Mouse (Mus musculus) neutrophil, adult 5-6 weeks (primary cell): ENCODE results near the gene Iffo1. TPM values are rescaled to one million over a fixed set of nuclear protein-coding genes. Genes with fewer than 3 reads are reported as not detected.
"Not testable (repeated sequence)": the region's sequence is repeated elsewhere in the genome, so short reads cannot be mapped to it uniquely, and the experiment has no call there.

Experiments used
- ATAC-seq: fragments of 151-379, 151-347 bp; 2 replicates; pipeline ENCODE4 v1.8.0; 2017; ENCODE audit warnings: mild to moderate bottlenecking, moderate TSS enrichment; ENCODE audit not compliant: insufficient number of reproducible peaks, poor library complexity, low FRiP score, severe bottlenecking; ENCODE audit errors: extremely low read depth
- total RNA-seq: library from RNA; stranded (forward); fragments of 200-1000 nt; gene quantifications from 2 replicates; pipeline ENCODE4 v1.2.3, GENCODE M21; 2017

The Iffo1 gene
- total RNA-seq, 1 experiment from 2014 or later: 37.5 TPM

DNA sequence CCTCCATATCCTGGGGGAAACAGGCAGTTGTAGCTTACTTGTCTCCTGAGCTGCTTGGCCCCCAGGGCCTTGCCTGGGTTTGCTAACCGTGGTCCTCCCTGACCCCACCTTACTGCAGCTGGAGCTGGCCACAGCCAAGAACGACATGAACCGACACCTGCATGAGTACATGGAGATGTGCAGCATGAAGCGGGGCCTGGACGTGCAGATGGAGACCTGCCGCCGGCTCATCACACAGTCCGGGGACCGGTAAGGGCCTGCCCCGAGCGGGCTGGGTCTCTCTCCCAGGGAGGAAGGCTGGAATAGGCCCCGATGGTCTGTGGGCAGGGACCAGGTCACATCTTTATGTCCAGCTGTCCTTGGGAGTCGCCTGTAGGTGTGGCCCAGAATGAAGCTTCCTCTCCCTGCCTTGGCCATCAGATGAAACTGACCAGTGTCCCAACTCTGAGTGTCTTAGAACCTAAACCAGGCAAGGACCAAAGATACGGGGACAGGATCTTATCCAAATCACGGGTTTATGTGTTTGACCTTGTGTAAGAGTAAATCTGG, 14.0 kb downstream of the Iffo1 start:
- ATAC-seq: no peak

DNA sequence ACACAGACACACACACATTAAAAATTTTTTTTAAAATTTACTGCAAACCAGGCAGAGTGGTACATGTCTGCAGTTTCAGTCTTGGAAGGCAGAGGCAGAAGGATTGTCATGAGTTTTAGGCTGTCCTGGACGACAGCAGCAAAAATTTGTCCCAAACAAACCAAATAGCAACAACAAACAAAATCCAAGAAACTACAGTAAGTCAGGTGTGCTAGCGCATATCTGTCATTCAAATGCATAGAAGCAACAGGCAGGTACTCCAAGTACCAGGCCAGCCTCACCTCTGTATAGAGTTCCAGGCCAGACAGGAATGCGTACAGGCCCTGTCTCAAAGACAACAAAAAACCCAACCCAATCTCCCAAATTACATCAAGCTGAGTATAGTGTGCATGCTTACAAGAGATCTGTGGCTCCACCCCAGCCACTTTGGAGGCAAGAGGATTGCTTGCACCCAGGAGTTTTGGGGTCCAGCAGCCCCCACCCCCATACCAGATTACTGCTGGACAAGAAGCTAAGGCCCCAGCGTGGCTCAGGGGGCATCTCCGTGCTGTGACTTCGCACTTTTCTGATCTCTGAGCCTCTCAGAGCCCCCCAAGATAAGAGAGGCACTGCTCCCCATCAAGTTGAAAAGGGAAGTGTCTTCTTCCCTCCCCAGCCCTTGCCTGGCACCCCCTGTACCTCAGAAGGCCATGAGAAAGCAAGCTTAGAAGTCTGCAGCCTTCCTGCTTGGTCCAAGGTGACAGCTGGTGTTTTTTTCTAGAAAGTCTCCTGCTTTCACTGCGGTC, 14.9 kb downstream of the Iffo1 start:
- ATAC-seq: no peak

DNA sequence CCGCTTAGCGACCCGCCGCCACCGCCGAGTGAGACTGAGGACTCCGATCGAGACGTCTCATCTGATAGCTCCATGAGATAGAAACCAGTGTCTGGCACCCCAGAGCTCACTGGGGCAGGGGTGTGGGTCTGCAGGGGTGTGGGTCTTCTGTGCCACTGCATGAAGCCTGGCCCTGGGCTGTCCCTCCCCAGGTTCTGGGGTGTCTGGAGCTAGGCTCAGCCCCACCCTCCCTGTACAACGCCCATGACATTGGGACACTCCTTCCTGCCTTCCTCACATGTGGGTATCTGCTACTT, 15.5 kb downstream of the Iffo1 start:
- ATAC-seq: no peak

DNA sequence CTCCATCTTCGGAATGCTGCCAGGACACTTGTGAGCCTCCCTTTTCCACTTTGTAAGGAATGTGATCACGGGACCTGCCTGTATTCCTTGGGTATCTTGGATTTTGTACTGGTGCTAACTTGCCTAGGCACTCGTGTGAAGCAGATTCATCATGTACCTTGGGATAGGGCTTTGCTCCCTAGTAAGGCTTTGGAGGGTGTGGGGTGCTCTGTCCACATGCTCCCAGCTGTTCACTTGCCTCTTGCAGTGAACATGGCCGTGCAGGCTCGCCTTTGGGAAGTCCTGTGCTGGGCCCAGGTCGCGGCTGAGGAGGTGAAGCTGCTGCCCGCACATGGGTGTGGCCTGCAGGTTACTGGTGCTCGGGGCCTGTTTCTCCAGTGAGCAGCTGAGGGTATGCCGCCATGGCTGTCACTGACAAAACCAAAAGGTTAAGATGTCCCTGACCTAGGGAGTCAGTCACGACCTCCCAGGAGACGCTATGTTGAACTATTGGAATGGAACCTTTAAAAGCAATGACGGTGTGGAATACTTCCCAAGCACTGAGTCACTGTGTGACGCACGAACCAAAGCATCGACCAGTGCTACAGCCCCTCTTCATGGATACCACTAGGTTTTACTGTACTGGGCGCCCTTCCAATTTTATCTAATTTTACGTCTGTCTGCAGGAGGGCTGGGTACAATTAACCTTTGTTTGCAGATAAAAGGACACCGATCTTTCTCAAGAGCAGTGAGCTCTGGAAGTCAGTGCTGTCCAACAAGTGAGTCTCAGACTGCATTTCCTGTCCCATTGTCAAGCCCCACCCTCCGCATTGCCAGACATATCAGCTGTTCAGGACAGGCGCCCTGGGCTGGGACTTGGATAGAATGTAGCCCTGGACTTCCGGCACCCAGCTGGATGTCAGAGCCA, 16.1 kb downstream of the Iffo1 start:
- no peak for ATAC-seq

DNA sequence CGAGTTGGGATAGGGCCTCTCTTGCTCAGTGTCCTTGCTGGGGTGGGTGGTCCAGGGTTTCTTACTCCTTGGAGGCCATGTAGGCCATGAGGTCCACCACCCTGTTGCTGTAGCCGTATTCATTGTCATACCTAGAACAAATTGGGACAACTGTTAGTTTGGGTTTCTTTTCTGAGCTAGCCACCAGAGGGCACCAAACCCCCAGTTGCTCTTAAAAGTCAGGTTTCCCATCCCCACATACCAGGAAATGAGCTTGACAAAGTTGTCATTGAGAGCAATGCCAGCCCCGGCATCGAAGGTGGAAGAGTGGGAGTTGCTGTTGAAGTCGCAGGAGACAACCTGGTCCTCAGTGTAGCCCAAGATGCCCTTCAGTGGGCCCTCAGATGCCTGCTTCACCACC, 16.9 kb downstream of the Iffo1 start:
- ATAC-seq: not testable (repeated sequence)

DNA sequence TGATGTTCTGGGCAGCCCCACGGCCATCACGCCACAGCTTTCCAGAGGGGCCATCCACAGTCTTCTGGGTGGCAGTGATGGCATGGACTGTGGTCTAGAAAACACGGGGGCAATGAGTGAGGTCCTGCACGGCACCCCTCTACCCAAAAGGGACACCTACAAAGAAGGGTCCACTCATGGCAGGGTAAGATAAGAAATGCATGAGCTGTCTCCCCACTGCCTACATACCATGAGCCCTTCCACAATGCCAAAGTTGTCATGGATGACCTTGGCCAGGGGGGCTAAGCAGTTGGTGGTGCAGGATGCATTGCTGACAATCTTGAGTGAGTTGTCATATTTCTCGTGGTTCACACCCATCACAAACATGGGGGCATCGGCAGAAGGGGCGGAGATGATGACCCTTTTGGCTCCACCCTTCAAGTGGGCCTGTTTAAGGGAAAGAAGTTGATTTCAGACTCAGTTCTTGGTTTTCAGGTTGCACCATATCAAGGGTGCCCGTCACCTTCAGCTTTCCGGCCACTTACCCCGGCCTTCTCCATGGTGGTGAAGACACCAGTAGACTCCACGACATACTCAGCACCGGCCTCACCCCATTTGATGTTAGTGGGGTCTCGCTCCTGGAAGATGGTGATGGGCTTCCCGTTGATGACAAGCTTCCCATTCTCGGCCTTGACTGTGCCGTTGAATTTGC, 17.7 kb downstream of the Iffo1 start:
- ATAC-seq: not testable (repeated sequence)

DNA sequence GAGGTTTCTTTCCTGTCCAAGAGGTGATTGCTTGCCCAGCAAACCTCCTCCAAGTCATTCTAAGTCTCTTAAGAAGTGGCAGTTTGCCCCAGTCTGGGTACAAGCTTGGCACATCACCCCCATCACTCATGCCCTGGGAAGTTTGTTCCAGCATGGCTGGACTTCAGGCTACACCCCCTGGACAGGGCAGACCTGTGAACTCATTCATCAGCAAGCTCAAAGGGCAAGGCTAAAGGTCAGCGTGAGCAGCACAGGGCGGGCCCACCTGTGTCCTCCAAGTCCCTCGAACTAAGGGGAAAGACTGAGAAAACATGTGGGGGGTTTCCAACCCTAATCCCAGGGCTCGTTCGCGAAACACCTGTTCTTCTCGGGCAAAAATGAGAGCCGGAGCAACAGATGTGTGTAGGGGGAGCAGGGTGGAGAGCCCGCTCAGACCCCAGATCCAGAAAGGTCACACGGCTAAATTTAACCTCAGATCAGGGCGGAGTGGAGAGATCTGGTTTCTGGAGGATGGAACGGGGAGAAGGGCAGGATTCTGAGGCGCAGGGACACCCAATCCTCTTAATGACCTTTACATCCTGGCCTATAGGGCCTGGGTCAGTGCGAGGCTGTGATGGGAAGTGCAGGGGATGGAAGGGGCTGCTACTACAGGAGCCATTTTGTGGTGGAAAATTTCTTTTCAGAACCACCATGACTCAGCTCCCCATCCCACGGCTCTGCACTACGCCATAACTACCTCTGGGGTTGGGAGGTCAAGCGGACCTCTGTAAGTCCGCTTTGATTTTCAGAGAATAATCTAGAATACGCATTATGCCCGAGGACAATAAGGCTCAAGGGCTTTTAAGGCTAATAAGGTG, 19.0 kb downstream of the Iffo1 start:
- 0 out of 2 replicates have a peak, but pooled peaks have one; percentile 2 for ATAC-seq

DNA sequence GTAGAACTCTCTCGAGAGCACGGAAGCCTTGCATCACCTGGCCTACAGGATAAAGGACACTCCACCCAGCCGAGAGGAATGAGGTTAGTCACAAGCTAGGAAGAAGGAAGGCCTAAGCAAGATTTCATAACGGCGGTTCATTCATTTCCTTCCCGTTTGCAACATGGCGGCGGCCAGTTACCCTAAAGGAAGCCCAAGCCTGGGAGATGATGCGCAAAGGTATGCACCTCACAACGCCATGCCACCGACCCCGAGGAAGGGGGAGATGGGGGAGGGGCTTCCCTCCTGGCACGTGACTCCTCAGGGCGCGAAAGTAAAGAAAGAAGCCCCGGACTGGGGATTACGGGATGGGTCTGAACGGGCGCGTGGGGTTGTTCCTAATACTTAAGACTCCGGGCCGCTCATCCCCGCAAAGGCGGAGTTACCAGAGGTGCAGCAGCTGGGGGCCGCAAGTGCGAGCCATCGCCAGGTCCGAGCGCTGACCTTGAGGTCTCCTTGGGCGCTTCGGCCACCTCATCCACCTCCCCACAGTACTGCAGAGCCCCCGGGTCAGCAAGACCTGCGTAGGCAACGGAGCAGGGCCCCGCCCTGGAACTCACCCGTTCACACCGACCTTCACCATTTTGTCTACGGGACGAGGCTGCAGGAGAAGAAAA, 19.8 kb downstream of the Iffo1 start:
- peak; percentile 26 for ATAC-seq

DNA sequence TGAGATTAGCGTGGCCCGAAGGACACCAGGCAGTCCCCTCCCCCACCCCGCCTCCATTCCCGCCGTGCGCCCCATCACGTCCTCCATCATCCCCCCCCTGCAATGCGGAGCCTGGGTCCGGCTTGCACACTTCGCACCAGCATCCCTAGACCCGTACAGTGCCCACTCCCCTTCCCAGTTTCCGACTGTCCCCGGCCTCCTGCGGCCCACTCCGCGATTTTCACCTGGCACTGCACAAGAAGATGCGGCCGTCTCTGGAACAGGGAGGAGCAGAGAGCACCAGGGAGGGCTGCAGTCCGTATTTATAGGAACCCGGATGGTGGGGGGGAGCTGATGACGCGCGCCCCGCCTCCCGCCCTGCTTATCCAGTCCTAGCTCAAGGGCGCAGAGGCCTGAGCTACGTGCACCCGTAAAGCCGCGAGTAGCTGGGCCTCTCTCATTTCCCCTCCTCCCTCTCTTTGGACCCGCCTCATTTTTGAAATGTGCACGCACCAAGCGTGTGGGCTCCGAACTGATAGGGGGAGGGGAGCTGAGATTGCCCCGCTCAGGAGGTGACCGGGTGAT, 20.4 kb downstream of the Iffo1 start:
- ATAC-seq: peak; percentile 87

DNA sequence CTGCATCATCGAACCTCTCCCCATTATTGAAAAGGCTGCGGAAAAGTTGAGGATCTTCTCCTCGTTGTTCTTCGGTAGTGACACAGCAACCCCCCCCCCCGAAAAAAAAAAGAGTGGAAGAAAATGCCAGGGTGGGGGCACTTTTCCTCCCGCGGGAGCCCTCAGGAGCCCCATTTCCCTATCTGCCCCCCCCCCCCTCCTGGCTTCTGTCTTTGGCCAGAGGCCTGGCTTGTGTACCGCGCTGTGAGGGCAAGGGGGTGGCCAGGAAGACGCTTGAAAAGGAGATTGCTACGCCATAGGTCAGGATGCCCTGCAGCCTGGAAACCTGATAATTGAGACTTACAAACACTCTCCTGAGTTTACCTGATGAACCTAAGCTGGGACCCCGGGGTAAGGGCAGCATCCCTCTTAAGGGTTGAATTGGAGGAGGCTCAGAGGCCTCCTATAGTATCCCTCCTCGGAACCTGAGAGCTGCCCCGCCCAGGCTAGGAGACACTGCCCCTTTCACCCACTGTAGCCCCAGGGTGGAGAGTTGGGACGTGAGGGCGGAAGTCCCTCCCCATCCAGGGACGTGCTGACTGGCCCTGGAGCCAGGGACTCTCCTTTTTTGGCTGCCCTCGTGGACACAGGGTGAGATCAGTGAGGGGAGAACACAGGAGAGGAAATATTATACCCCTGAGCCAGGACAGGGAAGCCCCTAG, 21.2 kb downstream of the Iffo1 start, which contains the start of gene Gapdh:
TSS of gene Gapdh (minus strand) at position 417 of the 701 bp plus-strand sequence.
- no peak for ATAC-seq

DNA sequence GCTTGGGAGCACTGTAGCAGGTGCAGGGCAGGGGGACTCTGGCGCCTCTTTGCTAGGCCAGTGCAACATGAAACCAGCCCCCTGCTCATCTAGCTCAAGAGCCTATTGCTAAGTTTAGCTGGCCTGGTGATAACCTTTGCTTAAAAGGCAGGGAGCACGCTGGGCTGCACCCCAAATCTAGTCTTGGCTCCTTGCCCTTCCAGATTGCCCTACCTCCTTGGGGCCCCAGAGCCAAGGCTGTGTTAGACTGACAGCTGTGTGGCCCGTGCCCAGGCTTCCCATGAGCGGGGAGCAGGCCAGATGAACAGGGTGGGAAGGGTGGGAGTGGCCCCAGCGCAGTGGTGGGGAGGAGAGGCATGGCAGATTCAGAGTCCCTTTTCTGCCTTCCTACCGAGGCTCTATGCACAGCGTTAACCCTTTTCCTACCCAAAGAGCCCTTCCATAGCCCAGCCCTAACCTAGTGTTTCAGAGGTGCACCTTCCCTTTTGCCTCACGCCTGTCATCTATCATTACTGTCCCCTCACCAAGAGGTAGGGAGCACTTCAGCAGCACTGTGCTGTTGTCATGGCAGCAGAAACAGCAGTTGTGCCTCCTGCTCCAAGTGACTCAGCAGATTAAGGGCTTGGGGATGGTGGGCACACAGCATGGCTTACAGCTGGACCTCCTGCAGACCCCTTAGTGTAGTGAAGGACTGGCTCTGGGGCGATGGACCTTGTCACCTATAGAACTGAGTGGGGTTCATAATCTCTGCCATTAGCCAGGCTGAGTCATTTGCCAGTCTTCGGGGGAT, 22.0 kb downstream of the Iffo1 start:
- ATAC-seq: no peak

DNA sequence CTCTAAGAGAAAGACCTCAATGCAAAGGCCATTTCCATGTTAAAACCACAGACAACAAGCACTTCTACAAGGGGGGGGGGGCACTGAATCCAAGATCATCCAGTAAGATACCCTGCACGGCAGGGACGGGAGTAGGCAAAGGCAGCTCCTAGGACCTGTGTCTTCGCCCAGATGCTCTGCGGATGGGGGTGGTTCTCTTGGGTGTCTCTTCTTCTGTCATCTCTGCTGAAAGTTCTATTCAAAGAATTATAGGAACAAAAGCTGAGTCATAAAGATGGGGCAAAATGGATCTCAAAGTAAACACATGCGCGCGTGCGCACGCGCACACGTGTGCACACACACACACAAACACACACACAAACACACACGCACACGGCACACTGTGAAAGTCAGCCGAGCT, 23.0 kb downstream of the Iffo1 start:
- ATAC-seq: no peak

DNA sequence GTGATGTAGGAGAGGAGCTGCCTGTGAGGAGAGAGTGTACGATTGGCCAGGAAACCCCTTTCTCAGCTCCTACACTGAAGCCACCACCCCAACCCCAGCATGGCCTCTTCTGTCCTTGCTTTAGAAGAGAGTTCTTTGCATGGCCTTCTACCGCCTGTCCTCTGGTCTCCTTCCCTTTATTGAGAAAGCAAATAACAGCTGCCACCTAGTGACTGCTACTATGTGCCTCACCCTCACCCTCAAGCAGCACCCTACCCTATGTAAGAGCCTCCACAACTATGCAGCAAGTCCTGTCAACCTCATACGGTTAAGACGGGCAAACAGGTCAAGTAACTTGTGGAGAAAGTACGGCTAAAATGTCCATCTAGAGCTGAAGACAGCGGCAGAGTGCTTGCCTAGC, 25.2 kb downstream of the Iffo1 start:
- no peak for ATAC-seq

DNA sequence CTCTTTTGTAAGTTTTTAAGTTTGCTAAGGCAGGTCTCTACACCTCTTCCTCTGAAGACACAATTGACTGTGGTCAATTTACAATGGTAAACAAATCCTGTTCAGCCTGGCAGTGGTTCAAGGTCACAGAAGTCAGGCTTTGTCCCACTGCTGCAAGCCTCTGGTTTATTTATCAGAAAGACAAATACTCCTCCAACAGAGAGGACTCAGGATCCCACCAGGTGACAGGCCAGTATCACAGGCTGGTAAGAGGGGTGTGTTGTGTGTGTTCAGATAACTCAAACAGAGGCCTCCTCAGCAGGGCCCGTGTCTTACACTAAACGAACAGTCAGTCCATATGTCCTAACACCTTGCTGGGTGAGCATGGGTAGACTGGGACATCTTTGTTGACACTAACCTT, 27.4 kb downstream of the Iffo1 start:
- ATAC-seq: no peak

DNA sequence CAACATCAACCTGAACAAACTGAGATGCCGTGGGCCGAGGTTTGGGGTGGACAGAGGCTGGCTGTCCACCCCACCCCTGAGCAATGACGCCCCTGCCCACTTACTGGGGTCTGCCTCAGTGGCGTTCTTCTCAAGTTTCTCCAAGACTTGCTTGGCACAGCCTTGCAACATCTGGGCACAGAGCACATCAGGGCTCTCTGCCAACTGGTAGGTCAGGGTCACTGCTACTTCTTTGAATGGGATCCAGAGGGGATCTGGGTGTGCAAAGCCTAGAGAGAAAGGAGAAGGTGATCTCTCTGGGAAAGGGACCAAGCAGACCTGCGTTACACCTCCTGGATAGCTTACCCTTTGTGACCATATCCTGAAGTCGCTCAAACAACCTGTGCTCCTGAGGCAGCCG, 28.2 kb downstream of the Iffo1 start:
- no peak for ATAC-seq

DNA sequence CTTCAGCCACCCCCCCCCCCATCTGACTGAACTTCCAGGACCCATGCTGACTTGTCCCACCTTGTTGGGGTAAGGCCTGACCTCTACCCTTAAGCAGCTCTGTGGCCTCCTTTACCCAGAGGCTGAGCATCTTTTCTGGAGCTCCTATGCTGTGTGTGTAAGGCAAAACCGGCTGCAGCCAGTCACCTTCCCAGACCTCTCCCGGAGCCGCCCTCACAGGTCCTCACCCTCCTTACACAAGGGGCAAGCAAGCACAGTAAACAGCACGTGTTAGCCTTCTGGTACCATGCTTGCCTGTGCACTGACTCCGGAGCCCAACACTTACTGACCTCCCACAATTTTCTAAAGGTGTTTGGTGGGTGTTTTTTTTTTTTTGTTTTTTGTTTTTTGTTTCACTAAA, 30.4 kb downstream of the Iffo1 start:
- no peak for ATAC-seq
